Mouse (Mus musculus): Measurements from ENCODE around the gene Fam169b. TPM values are rescaled to one million over a fixed set of nuclear protein-coding genes. Genes with fewer than 3 reads are reported as not detected.

Fam169b gene
- polyA plus RNA-seq, 1 experiment from 2014 or later = 0.42 TPM

DNA sequence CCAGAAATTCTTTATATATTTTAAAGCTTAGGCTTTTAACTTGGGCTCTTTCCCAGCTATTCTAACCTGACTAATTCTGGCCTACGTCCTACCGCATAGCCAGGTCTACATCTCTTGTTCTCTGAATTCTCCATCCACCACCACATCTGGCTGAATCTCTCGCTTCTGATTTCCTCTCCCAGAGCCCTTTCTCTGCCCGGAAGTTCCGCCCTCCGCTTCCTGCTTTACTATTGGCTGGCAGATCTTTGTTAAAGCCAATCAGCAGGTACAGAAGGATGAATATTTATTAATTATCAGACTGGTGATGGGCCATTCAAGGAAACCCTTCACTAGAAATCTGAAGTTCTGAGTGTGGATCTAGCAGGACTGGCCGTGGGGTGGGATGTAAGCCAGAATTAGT is 27.5 kb downstream of the Fam169b start:
- Histone ChIP-seq H3K9me3 (ENCODE audit: control insufficient read depth, low read length) (no peaks in the 10 kb centered on the region), H3K9ac (ENCODE audit: low read length) (no peak overlapping the region), H3K4me1 (ENCODE audit: control insufficient read depth, insufficient read depth, low read length) (no peaks in the 10 kb centered on the region), H3K27ac (ENCODE audit: low read depth, low read length) (no peak overlapping the region), H3K36me3 (ENCODE audit: control insufficient read depth, insufficient read depth, low read length) (no peaks in the 10 kb centered on the region), H3K4me2 (ENCODE audit: low read depth) (no peak overlapping the region), H3K4me3 (ENCODE audit: low read depth, low read length) (no peak overlapping the region), H3K27me3 (ENCODE audit: control insufficient read depth, insufficient read depth, low read length) (no peaks in the 10 kb centered on the region)
- ATAC-seq (ENCODE audit: insufficient read depth, low FRiP score, low TSS enrichment) = no peak
- WGBS = 87% methylated on average over 7 of the region's 7 CpGs
- no peak for DNase-seq (ENCODE audit: low spot score)

- H3K9me3 ChIP-seq (ENCODE audit: control insufficient read depth, low read length) = no peaks in the 10 kb centered on the region
- ATAC-seq (ENCODE audit: insufficient read depth, low FRiP score, low TSS enrichment) = peak; percentile 53; the same call in 1 of the 2 replicates
- no peak overlapping the region for H3K9ac ChIP-seq (ENCODE audit: low read length)
- H3K27ac ChIP-seq (ENCODE audit: low read depth, low read length) = no peak overlapping the region
- no peaks in the 10 kb centered on the region for H3K4me1 ChIP-seq (ENCODE audit: control insufficient read depth, insufficient read depth, low read length)
- H3K27me3 ChIP-seq (ENCODE audit: control insufficient read depth, insufficient read depth, low read length) = no peaks in the 10 kb centered on the region
- 31% methylated on average over 18 of the region's 18 CpGs for WGBS
- no peak overlapping the region for H3K4me3 ChIP-seq (ENCODE audit: low read depth, low read length)
- H3K36me3 ChIP-seq (ENCODE audit: control insufficient read depth, insufficient read depth, low read length) = no peaks in the 10 kb centered on the region
- peak; percentile 81 for DNase-seq (ENCODE audit: low spot score)
- H3K4me2 ChIP-seq (ENCODE audit: low read depth) = no peak overlapping the region
Observed at GRCm38 (mm10) chr7:68302586-68303433, 29.2 kb downstream of the Fam169b start.

- DNase-seq (ENCODE audit: low spot score) = no peak
- WGBS = 64% methylated on average over 6 of the region's 6 CpGs
Observed at GRCm38 (mm10) chr7:68303685-68304084, 30.0 kb downstream of the Fam169b start.

GRCm38 (mm10) chr7:68305781-68306575 is 32.3 kb downstream of the Fam169b start:
- Histone ChIP-seq H3K27me3 (ENCODE audit: control insufficient read depth, insufficient read depth, low read length) (no peaks in the 10 kb centered on the region), H3K4me1 (ENCODE audit: control insufficient read depth, insufficient read depth, low read length) (no peaks in the 10 kb centered on the region), H3K9me3 (ENCODE audit: control insufficient read depth, low read length) (no peaks in the 10 kb centered on the region), H3K4me2 (ENCODE audit: low read depth) (no peak overlapping the region), H3K4me3 (ENCODE audit: low read depth, low read length) (no peak overlapping the region), H3K27ac (ENCODE audit: low read depth, low read length) (no peak overlapping the region), H3K9ac (ENCODE audit: low read length) (no peak overlapping the region), H3K36me3 (ENCODE audit: control insufficient read depth, insufficient read depth, low read length) (no peaks in the 10 kb centered on the region)
- ATAC-seq (ENCODE audit: insufficient read depth, low FRiP score, low TSS enrichment) = no peak
- 68% methylated on average over 11 of the region's 11 CpGs for WGBS
- DNase-seq (ENCODE audit: low spot score) = no peak

More at GRCm38 (mm10) chr7:68303685-68304084, 30.0 kb downstream of the Fam169b start:
- Histone ChIP-seq H3K4me1 (ENCODE audit: control insufficient read depth, insufficient read depth, low read length) (no peaks in the 10 kb centered on the region), H3K27ac (ENCODE audit: low read depth, low read length) (no peak overlapping the region), H3K4me3 (ENCODE audit: low read depth, low read length) (no peak overlapping the region), H3K9ac (ENCODE audit: low read length) (no peak overlapping the region), H3K4me2 (ENCODE audit: low read depth) (no peak overlapping the region), H3K27me3 (ENCODE audit: control insufficient read depth, insufficient read depth, low read length) (no peaks in the 10 kb centered on the region), H3K36me3 (ENCODE audit: control insufficient read depth, insufficient read depth, low read length) (no peaks in the 10 kb centered on the region), H3K9me3 (ENCODE audit: control insufficient read depth, low read length) (no peaks in the 10 kb centered on the region)
- no peak for ATAC-seq (ENCODE audit: insufficient read depth, low FRiP score, low TSS enrichment)

DNA sequence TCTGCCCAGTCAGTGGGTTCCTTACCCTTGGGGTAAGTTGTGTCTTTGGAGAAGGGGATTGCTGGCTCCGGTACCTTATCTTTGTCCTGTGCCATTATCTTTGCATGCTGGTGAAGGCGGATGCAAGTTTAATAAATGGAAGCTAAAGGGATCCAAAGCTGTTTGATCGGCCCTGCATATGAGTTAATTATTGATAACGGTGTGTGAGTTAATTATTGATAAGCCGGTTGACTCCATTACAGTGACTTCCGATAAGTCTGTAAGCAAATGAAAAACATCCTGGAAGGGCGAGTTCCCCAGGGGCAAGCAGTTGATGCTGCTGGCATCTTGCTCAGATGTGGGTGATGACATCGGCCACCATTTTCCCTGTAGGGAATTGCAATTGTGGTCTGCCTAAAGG is 33.1 kb downstream of the Fam169b start:
- H3K4me1 ChIP-seq (ENCODE audit: control insufficient read depth, insufficient read depth, low read length) = no peaks in the 10 kb centered on the region
- H3K4me3 ChIP-seq (ENCODE audit: low read depth, low read length) = no peak overlapping the region
- ATAC-seq (ENCODE audit: insufficient read depth, low FRiP score, low TSS enrichment) = no peak
- no peak overlapping the region for H3K27ac ChIP-seq (ENCODE audit: low read depth, low read length)
- H3K9ac ChIP-seq (ENCODE audit: low read length) = no peak overlapping the region
- DNase-seq (ENCODE audit: low spot score) = no peak
- H3K4me2 ChIP-seq (ENCODE audit: low read depth) = no peak overlapping the region
- no peaks in the 10 kb centered on the region for H3K36me3 ChIP-seq (ENCODE audit: control insufficient read depth, insufficient read depth, low read length)
- H3K27me3 ChIP-seq (ENCODE audit: control insufficient read depth, insufficient read depth, low read length) = no peaks in the 10 kb centered on the region
- no peaks in the 10 kb centered on the region for H3K9me3 ChIP-seq (ENCODE audit: control insufficient read depth, low read length)
- 91% methylated on average over 8 of the region's 8 CpGs for WGBS

- Histone ChIP-seq H3K9ac (ENCODE audit: low read length) (no peak overlapping the region), H3K36me3 (ENCODE audit: control insufficient read depth, insufficient read depth, low read length) (no peaks in the 10 kb centered on the region), H3K4me3 (ENCODE audit: low read depth, low read length) (no peak overlapping the region), H3K4me1 (ENCODE audit: control insufficient read depth, insufficient read depth, low read length) (no peaks in the 10 kb centered on the region), H3K4me2 (ENCODE audit: low read depth) (no peak overlapping the region), H3K9me3 (ENCODE audit: control insufficient read depth, low read length) (no peaks in the 10 kb centered on the region), H3K27me3 (ENCODE audit: control insufficient read depth, insufficient read depth, low read length) (no peaks in the 10 kb centered on the region), H3K27ac (ENCODE audit: low read depth, low read length) (no peak overlapping the region)
- WGBS = 74% methylated on average over 6 of the region's 6 CpGs
- ATAC-seq (ENCODE audit: insufficient read depth, low FRiP score, low TSS enrichment) (no peak), DNase-seq (ENCODE audit: low spot score) (no peak)
Observed at GRCm38 (mm10) chr7:68311469-68311868, 37.8 kb downstream of the Fam169b start.

- WGBS = 84% methylated on average over 5 of the region's 5 CpGs
- Histone ChIP-seq H3K4me1 (ENCODE audit: control insufficient read depth, insufficient read depth, low read length) (no peaks in the 10 kb centered on the region), H3K36me3 (ENCODE audit: control insufficient read depth, insufficient read depth, low read length) (no peaks in the 10 kb centered on the region), H3K9me3 (ENCODE audit: control insufficient read depth, low read length) (no peaks in the 10 kb centered on the region), H3K4me3 (ENCODE audit: low read depth, low read length) (no peak overlapping the region), H3K4me2 (ENCODE audit: low read depth) (no peak overlapping the region), H3K27ac (ENCODE audit: low read depth, low read length) (no peak overlapping the region), H3K9ac (ENCODE audit: low read length) (no peak overlapping the region), H3K27me3 (ENCODE audit: control insufficient read depth, insufficient read depth, low read length) (no peaks in the 10 kb centered on the region)
- ATAC-seq (ENCODE audit: insufficient read depth, low FRiP score, low TSS enrichment) (no peak), DNase-seq (ENCODE audit: low spot score) (no peak)
Observed at GRCm38 (mm10) chr7:68312395-68312794, 38.8 kb downstream of the Fam169b start.

DNA sequence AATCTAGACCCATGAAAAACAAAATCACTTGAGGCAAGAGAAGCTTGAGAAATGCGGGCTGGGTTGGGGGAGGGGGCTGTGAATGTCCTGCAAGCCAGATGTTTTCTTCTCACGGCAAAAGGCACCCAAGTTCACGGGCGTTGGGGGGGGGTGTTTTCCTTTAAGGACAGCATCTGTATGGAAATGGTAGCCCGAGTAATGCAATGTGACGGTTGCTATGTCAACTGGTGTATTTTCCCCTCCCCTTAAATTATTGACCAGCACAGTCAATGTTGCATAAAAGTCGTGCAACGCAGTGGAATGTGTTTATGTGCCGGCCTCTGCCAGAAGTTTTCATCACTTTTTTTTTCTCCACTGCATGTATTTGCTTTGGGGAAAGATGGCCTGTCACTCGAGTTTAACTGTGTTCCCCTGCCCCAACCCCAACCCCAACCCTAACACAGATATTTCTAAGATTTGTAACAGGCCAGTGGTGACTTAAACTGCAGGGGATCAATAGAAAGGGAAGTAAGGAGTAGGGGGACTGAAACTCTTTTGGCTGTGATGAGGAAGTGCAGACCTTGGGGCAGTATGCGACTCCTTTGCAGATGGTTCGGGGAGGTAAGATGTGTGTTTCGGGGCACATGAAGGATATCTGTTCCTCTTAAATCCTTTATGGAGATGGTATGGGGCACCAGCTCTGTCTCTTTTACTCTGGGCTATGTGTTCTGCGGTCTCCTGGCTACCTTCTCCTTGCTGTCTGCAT is 39.6 kb downstream of the Fam169b start:
- H3K9ac ChIP-seq (ENCODE audit: low read length) = no peak overlapping the region
- no peaks in the 10 kb centered on the region for H3K36me3 ChIP-seq (ENCODE audit: control insufficient read depth, insufficient read depth, low read length)
- H3K27me3 ChIP-seq (ENCODE audit: control insufficient read depth, insufficient read depth, low read length) = no peaks in the 10 kb centered on the region
- DNase-seq (ENCODE audit: low spot score) (peak; percentile 17), ATAC-seq (ENCODE audit: insufficient read depth, low FRiP score, low TSS enrichment) (no peak)
- no peaks in the 10 kb centered on the region for H3K9me3 ChIP-seq (ENCODE audit: control insufficient read depth, low read length)
- no peaks in the 10 kb centered on the region for H3K4me1 ChIP-seq (ENCODE audit: control insufficient read depth, insufficient read depth, low read length)
- no peak overlapping the region for H3K4me2 ChIP-seq (ENCODE audit: low read depth)
- no peak overlapping the region for H3K4me3 ChIP-seq (ENCODE audit: low read depth, low read length)
- 70% methylated on average over 14 of the region's 14 CpGs for WGBS
- H3K27ac ChIP-seq (ENCODE audit: low read depth, low read length) = no peak overlapping the region

Measured in neural tube, embryonic 11.5 days (tissue).